Mouse (Mus musculus) embryonic facial prominence, embryonic 11.5 days (tissue): ENCODE measurements around the gene Scgb1a1. TPM values are rescaled to one million over a fixed set of nuclear protein-coding genes. Genes with fewer than 3 reads are reported as not detected.
A peak's percentile ranks its signal among the peaks of the same experiment; 100 is the strongest.
"Not testable (repeated sequence)": the region's sequence is repeated elsewhere in the genome, so short reads cannot be mapped to it uniquely, and the experiment has no call there.

Experiments used
- ATAC-seq: fragments of 200-750 bp; cut with Nextera tagmentation; replicated peaks from 2 replicates; pipeline ENCODE4 v1.8.0; 2017; ENCODE audit warnings: low read depth; ENCODE audit not compliant: insufficient number of reproducible peaks, low FRiP score, low TSS enrichment
- DNase-seq: peaks from one replicate; pipeline ENCODE4 v3.0.0-alpha.2; 2015; ENCODE audit warnings: low spot score
- H3K27ac ChIP-seq: fragments of 300-500 bp; sonication (generic); replicated peaks from 2 replicates; pipeline ENCODE4 v1.5.1; 2014; ENCODE audit warnings: mild to moderate bottlenecking, low read depth, low read length, control low read depth
- H3K27me3 ChIP-seq: fragments of 300-500 bp; sonication (generic); 2 replicates; pipeline ENCODE4 v1.6.1; 2014; ENCODE audit warnings: mild to moderate bottlenecking, low read length, moderate library complexity, mixed read lengths; ENCODE audit not compliant: control insufficient read depth, insufficient read depth
- H3K36me3 ChIP-seq: fragments of 300-500 bp; sonication (generic); replicated peaks from 2 replicates; pipeline ENCODE4 v1.6.1; 2014; ENCODE audit warnings: low read depth, mild to moderate bottlenecking, low read length, moderate library complexity, mixed read lengths; ENCODE audit not compliant: control insufficient read depth, insufficient read depth
- H3K4me1 ChIP-seq: fragments of 300-500 bp; sonication (generic); 2 replicates; pipeline ENCODE4 v1.6.1; 2014; ENCODE audit warnings: low read length, mixed read lengths; ENCODE audit not compliant: control insufficient read depth, insufficient read depth
- H3K4me2 ChIP-seq: fragments of 300-500 bp; sonication (generic); 2 replicates; pipeline ENCODE4 v1.6.1; 2014; ENCODE audit warnings: low read depth, mild to moderate bottlenecking, control low read depth, low read length, moderate library complexity
- H3K4me3 ChIP-seq: fragments of 300-500 bp; sonication (generic); 2 replicates; pipeline ENCODE4 v1.5.1; 2014; ENCODE audit warnings: low read depth, low read length, control low read depth
- H3K9ac ChIP-seq: fragments of 300-500 bp; sonication (generic); replicated peaks from 2 replicates; pipeline ENCODE4 v1.6.1; 2014; ENCODE audit warnings: mild to moderate bottlenecking, control low read depth, low read length
- H3K9me3 ChIP-seq: fragments of 300-500 bp; sonication (generic); replicated peaks from 2 replicates; pipeline ENCODE4 v1.6.1; 2016; ENCODE audit warnings: mild to moderate bottlenecking, low read length, inconsistent platforms, mixed read lengths; ENCODE audit not compliant: control insufficient read depth
- WGBS: fragments of 180-500 bp; shearing (Covaris S2); extraction: QIAGEN DNeasy Blood & Tissue Kit; methylation state at CpG from one replicate; pipeline ENCODE4 v1.1.7; 2014; 5-methylcytosine and 5-hydroxymethylcytosine counted together
- polyA plus RNA-seq: library from polyadenylated mRNA; unstranded; fragments of >200 nt; fragmentation: Nextera tagmentation; extraction: Ambion mirVana; gene quantifications from 2 replicates; pipeline ENCODE4 v1.2.1, GENCODE M21; 2014

Gene Scgb1a1
- polyA plus RNA-seq, 1 experiment from 2014 or later, result not detected

DNA sequence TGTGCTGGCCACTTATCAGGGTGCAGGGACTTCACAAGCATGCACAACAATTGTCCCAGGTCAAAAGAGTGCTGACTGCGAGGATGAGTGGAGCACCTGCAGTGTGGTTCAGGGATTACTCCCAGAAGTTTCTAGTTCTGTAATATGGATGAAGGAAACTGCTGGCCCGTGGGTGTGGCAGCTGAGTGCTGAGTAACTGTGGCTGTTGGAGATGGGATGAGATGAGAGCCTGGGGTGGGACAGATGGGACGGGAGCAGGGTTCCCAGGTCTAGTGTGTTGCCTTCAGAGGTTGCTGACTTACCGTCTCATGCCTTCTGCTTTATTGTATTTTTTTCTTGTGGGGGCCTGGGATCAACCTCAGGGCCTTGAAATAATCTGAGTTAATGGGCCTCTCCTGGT lies 28.8 kb downstream of the Scgb1a1 start:
- H3K27ac ChIP-seq, result no peak overlapping the region
- no peaks in the 10 kb centered on the region for H3K9me3 ChIP-seq
- ATAC-seq, result no peak
- H3K4me1 ChIP-seq, result no peaks in the 10 kb centered on the region
- 86% methylated on average over 4 of the region's 4 CpGs for WGBS
- H3K4me2 ChIP-seq, result no peak overlapping the region
- no peak for DNase-seq
- H3K27me3 ChIP-seq, result no peaks in the 10 kb centered on the region
- no peak overlapping the region for H3K4me3 ChIP-seq
- no peaks in the 10 kb centered on the region for H3K36me3 ChIP-seq
- H3K9ac ChIP-seq, result no peak overlapping the region

DNA sequence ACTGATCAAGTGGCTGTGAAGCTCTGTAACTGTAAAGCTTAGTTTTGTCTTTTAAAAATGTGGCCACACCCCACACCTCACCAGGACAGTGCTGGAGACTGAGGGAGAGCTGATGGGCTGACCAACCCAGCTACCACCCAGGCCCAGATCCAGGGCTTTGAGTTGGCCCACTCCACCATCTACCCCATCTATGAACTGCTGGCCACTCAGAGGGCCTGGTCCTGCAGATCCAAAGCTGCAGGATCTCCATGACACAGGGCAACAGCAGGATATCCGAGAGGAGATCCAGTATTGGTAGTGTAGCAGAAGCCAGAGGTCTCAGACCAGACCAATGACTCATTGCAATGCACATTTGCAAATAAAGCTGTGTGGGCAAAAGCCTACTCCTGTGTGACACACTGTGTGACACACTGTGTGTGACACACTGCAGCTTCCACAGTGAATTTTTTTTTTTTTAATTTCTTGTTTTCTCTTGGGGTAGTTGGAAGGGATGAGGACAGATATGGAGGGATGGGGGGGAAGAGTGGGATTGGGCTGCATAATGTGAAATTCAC lies 29.4 kb downstream of the Scgb1a1 start:
- no peak overlapping the region for H3K9ac ChIP-seq
- WGBS, result 68% methylated on average over 1 of the region's 1 CpGs
- H3K36me3 ChIP-seq, result no peaks in the 10 kb centered on the region
- no peak overlapping the region for H3K27ac ChIP-seq
- no peak for DNase-seq
- H3K9me3 ChIP-seq, result no peaks in the 10 kb centered on the region
- H3K27me3 ChIP-seq, result no peaks in the 10 kb centered on the region
- H3K4me3 ChIP-seq, result no peak overlapping the region
- no peak for ATAC-seq
- H3K4me1 ChIP-seq, result no peaks in the 10 kb centered on the region
- H3K4me2 ChIP-seq, result no peak overlapping the region

DNA sequence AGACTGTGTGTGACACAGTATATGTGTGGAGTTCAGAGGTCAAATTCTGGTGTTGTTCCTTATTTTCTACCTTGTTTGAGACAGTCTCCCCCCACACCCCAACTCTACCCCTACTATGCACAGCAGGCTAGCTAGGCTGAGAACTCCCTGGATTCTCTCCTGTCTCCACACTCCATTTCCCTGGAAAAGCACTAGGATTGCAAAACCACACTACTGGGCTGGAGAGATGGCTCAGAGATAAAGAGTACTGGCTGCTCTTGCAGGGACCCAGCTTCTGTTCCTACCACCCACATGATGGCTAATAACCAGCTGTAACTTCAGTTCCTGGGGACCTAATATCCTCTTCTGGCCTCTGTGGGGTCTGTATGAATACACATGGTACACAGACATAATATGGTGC lies 30.1 kb downstream of the Scgb1a1 start:
- Histone ChIP-seq H3K9ac (no peak overlapping the region), H3K27me3 (no peaks in the 10 kb centered on the region), H3K36me3 (no peaks in the 10 kb centered on the region), H3K4me2 (no peak overlapping the region), H3K4me3 (no peak overlapping the region), H3K27ac (no peak overlapping the region), H3K4me1 (no peaks in the 10 kb centered on the region), H3K9me3 (no peaks in the 10 kb centered on the region)
- ATAC-seq (no peak), DNase-seq (no peak)

DNA sequence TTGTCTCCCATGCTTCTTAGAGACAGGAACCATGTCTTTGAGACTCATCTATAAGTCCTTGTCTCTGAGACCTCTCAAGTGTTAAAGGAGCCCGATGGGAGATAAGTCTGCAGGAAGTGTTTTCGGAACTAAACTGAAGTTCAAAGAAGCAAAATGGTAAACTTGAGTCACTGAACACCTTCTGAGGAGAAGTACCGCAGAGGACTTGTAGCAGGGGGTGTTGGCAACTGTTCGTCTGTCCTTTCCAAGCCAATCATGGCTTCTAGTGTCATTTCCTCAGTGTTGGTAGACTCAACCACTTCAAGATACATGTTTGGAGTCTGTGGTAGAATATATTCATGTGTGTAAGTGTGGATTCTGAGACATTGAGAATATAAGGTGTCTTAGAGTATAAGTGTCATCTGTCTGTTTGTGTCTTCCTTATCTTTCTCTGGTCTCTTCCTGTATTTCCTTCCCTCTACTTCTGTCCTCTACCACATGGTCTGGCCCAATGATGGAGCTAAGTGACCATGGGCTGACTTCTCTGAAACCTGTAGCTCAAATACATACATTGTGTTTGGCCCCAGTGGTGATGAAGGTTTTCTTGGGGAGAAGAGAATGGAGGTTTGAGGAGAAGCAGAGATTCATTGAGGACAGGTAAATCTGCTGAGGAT lies 31.9 kb downstream of the Scgb1a1 start:
- Histone ChIP-seq H3K36me3 (no peaks in the 10 kb centered on the region), H3K9me3 (no peaks in the 10 kb centered on the region), H3K9ac (no peak overlapping the region), H3K27me3 (no peaks in the 10 kb centered on the region), H3K4me1 (no peaks in the 10 kb centered on the region), H3K4me2 (no peak overlapping the region), H3K4me3 (no peak overlapping the region), H3K27ac (no peak overlapping the region)
- WGBS, result 89% methylated on average over 4 of the region's 4 CpGs
- DNase-seq (no peak), ATAC-seq (no peak)

DNA sequence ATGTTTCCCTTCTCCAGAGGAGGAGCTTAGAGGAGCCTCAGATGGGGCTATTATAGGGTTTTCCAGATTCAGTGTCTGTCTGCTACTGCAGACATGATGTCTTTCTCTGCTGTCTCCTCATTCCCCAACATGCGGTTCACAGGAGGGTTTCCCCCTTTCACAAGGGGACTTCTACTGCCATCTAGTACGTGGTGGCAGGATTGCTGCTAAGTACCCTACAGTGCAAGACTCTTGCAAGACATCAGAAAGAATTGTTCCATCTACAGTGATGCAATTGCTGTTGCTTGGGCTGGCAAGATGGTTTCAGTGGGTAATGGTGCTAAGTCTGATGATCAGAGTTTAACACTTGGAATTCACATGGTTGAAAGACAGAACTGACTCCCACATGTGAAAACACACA lies 32.6 kb downstream of the Scgb1a1 start:
- no peak for ATAC-seq
- Histone ChIP-seq H3K4me1 (no peaks in the 10 kb centered on the region), H3K27ac (no peak overlapping the region), H3K4me2 (no peak overlapping the region), H3K9ac (no peak overlapping the region), H3K9me3 (no peaks in the 10 kb centered on the region), H3K27me3 (no peaks in the 10 kb centered on the region), H3K4me3 (no peak overlapping the region), H3K36me3 (no peaks in the 10 kb centered on the region)
- WGBS, result 35% methylated on average over 2 of the region's 2 CpGs
- DNase-seq, result peak; percentile 37

DNA sequence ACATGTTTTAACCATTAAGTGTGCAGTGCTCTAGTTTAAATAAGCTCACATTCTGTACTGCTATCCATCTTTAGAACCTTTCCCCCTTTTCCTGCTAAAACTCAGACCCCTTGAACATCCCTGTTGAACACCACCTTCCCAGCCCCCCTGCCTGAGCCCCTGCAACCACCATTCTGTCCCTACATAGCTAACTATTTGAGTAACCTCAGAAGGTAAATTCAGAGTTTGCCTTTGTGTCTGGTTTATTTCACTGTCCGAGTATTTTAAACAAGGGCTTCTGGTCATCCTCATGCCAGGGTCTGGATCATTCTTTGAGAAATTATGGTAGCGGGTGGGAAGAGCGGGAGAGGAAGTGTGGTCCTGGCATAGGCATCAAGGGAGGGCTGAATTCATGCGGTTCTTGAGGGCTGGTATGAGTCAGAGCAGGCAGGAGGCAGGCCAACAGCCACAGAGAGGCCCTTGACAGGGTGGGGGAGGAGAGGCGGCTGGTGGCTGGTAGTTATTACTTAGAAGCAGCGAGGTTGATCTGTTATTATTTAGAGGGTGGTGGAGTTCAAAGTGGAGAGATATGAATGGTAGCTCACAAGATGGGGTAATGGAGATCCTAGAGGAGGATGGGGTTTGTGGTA lies 34.8 kb downstream of the Scgb1a1 start:
- Histone ChIP-seq H3K4me2 (no peak overlapping the region), H3K4me3 (no peak overlapping the region), H3K9me3 (no peaks in the 10 kb centered on the region), H3K27me3 (no peaks in the 10 kb centered on the region), H3K9ac (no peak overlapping the region), H3K4me1 (no peaks in the 10 kb centered on the region), H3K36me3 (no peaks in the 10 kb centered on the region), H3K27ac (no peak overlapping the region)
- peak; percentile 65 for ATAC-seq
- peak; percentile 51 for DNase-seq
- 56% methylated on average over 6 of the region's 6 CpGs for WGBS

DNA sequence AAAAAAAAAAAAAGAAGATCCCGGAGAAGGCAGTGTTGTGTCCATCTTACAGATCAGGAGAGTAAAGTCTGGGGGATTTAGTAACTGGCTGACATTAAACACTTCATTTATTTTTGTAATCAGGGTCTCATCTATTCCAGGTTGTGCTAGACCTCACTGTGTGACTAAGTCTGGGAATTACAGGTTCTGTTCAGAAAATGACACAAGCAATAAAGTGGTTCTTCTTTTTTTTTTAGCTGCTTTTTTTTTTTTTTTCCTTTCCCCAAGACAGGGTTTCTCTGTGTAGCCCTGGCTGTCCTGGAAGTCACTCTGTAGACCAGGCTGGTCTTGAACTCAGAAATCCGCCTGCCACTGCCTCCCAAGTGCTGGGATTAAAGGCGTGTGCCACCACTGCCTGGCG lies 35.8 kb downstream of the Scgb1a1 start:
- H3K27ac ChIP-seq, DNase-seq, H3K4me2 ChIP-seq, H3K9me3 ChIP-seq, H3K4me1 ChIP-seq, H3K9ac ChIP-seq, H3K27me3 ChIP-seq, H3K4me3 ChIP-seq, ATAC-seq, H3K36me3 ChIP-seq: not testable (repeated sequence)
- 91% methylated on average over 4 of the region's 4 CpGs for WGBS
